Mouse (Mus musculus) adrenal gland, postnatal 36 days (tissue): ENCODE measurements at regions not wholly inside any gene's neighbourhood (a gene's known extent, or its start where the extent isn't known, plus 50 kb on each side); places are given as distances from the start of the nearest gene placed in this dataset.

ENCODE experiments used
- DNase-seq, 2 experiments: peaks; one replicate each; pipeline ENCODE4 v3.0.0; 2021; ENCODE audit warnings: mixed read lengths in 1 of 2

DNA sequence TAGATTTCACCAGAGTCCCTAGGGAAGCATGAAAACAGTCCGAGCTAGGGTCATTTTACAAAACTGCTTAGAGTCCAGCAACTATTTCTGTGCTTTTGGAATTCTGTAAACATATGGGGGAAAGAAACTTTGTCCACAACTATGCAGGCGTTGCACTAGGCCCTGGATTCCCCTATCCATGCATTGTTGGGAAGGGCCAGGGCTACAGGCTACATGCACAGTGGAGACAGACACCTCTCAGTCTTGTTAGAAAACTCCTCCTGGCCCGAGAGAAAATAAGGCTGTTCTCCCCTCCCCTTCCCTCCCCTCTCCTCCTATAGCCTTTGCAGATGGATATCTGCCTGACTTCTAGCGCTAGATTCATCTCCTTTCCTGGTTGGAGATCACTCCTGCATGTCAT, 113.9 kb upstream of the Bmp2 start:
- no peak for DNase-seq

DNA sequence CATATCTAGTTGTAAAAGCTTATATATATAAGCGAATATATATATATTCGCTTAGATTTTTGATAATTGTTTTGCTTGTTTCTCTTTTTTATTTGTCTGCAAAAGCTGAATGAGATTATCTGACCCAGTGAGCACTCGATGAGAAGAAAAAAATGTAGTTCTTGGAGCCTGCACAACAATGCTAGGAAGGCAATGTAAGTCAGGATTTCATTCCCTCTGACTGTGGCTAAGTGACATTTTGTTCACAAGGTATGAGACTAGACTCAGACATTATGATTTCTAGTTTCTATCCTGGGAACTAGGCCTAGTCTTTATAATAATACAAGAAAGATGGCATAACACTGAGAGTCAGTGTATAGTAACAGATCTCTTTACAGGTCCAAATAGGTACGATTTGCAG, 108.9 kb upstream of the Bmp2 start:
- DNase-seq, result no peak

GRCm38 (mm10) chr2:133443490-133443889, 108.5 kb upstream of the Bmp2 start:
- peak; percentile 54 to 74 for DNase-seq

GRCm38 (mm10) chr2:133452947-133453346, 99.0 kb upstream of the Bmp2 start:
- no peak for DNase-seq

- DNase-seq, result no peak
Observed at GRCm38 (mm10) chr2:133455484-133456170, 96.3 kb upstream of the Bmp2 start.

DNA sequence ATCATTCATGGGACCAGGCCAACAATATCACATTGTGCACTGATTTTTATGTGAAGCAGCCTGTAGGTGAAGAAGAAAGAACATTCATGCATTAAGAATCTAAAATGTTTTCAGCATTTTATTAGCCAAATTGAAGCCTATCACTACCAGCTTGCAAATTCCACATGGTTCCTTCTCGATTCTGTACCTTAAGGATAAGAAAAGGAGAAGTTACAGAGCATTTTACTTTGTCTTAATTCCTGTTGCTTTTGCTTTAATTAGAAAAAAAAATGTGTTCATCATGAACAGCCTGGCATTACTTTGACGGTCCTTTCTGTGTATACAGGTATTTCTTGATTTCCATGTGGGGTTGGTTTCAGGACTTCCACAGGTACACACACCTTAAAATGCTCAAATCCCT, 95.2 kb upstream of the Bmp2 start:
- no peak for DNase-seq

DNA sequence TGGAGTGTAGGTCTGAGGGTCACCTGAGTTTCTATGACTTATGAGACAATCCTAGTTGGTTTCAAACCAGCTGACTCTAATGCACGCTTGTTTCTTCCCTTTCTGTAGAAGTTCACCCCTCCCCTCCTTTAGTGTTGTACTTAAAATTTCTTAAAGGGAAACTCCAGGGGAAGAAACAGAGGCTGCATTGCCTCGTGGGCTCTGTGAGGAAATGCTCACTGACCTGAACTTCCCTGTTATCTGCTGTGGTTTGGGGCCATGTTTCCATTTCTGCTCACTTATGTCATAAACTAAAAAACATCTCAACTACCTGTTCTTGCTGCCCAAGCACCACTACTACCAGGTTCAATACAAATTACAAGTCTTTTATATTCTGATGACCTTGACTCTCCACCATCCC, 93.2 kb upstream of the Bmp2 start:
- no peak for DNase-seq

- no peak for DNase-seq
Observed at GRCm38 (mm10) chr2:133460814-133461213, 91.1 kb upstream of the Bmp2 start.

DNA sequence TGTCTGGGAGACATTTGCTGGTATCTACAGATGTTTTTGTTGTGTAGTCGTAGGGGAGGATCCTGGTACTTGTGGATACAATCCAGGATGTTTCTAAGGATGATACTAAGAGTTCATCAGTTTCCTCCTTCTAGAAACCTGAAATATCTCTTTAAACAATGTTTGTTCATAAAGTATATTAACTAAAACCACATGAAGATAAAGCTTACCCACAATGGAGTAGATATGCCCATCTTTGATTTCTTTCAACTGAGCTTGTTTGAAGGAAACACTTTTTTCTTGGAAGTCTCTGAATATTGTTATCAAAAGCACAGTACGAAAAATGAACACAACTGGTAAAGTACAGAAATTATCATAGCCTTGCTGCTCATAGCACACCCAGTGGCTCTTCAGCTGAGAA, 89.6 kb upstream of the Bmp2 start:
- no peak for DNase-seq

DNA sequence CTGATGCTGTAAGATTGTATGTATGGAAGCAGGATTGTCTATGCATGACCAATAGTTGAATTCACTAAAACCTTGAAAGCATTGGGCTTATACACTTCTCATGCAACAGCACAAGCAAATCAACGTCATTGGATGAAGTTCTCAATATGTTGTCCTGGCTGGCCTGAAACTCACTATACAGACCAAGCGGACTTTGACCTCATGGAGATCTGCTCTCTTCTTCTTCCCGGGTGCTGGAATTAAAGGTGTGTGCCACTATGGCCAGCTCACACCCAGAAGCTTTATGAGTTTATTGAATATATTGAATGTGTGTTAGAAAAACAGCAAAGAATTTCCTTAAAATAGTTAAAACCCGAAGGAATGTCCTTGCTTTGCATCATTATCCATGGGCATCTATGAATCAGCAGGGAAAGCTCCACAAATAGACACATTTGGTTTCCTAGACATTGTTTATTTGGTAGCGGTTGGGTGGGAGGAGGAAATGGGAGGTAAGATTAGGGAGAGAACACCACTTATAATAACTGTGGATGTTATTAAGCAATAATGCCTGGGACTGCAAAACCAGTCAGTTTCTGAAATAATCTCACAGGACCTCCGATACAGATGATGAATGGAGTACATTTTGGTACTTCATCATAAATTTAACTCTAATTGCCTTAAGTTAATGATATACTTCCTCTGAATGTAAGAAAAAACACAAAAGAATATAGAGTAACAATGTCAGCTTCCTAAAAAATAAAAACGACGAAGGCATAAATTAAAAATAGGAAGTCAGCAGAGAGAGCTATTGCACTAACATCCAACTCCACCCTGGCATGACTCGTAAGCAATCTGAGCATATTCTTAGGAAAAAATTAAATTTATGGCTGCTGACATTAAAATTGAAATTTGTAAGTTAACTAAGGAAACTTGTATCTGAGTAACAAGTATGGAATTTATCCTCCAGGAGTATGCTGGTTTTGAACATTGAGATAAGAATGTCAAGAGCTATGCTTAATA, 84.5 kb upstream of the Bmp2 start:
- no peak for DNase-seq

DNA sequence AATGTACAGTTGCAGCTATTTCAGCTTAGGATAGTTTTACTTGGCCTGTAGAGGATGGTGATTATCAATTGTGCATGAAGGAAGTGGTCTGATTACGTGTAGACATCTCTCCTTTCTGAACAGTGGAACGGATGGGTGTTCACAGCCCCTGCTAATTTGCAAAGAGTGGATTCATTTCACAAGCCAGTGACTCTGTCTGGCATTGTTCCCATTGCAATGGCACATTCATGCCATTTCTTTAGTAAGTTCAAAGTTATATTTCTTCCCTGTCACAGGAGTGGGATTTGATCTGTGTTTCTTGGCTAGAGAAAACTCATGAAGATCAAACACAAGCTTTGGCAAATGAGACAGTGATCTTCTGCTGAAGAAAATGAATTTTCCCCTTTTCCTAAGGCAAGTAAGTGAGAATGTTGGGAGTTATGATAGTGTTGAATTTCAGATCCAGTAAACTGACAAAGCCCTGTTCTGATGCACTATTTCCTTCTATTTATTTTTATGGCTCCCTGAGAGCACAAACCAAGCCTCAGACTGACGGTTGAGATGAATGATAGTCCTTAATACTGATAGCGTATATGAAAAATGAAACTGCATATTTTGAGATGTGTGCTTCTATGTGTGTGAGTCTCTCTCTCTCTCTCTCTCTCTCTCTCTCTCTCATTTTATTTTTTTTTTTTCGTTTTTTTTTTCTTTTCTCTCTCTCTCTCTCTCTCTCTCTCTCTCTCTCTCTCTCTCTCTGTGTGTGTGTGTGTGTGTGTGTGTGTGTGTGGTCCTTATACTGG, 78.8 kb upstream of the Bmp2 start:
- no peak for DNase-seq

- no peak for DNase-seq
Observed at GRCm38 (mm10) chr2:133474174-133474573, 77.8 kb upstream of the Bmp2 start.

DNA sequence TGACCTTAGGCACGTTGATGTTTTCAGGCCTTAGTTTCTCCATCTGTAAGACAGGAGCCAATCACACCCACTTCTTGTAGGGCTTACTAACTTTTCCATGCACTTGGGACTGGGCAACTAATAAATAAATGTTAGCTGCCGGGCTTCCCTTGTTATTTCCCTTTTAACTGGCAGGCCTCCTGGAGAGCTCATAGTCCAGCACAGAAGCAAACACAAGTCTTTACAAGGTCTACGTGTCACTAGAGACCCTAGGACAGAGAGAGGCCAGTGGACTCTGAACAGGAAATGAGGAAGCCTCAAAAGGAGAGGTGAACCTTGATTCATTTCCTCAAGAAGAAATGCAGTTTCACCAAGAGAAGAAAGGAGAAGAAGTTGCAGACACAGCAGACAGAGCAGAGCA, 71.1 kb upstream of the Bmp2 start:
- DNase-seq, result no peak

DNA sequence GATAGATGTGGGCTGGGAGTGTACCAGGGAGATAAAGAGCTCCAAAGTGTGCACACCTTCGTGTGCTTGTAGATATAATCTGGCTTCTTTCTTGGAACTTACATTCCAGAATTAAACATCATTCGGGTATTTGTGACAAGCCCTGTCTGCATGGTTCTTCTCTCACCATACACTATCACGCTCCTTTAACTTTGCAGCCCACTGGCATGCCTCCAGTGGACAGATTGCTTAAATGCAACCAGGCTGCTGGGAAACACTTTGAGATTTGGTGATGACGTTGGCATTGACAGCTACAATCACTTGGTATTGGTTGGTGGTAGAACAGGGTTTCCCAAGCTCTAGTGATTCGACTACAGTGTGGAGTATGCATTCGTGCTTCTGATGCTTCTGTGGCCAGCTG, 70.7 kb upstream of the Bmp2 start:
- no peak for DNase-seq

DNA sequence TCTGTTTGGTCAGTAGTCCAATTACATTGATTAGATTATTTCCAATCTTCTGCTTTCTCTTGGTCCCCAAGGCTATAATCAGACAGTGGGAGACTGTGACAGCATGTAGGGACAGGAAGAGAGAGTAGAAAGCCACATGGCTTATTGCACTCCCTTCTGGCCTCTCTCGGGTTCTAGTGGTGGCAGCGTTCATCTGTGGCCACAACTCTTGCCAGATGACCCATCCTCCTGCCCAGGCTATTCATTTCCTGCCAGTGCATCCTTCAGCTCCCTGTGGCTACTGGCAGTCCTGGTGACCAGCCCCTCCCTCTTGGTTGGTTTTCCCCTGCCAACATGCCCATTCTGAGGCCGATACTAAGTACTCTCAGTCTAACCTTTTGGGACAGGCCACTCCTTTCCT, 70.2 kb upstream of the Bmp2 start:
- no peak for DNase-seq

GRCm38 (mm10) chr2:133495443-133495842, 56.5 kb upstream of the Bmp2 start:
- DNase-seq, result peak; percentile 28 to 45

GRCm38 (mm10) chr2:133496389-133496788, 55.6 kb upstream of the Bmp2 start:
- no peak for DNase-seq

DNA sequence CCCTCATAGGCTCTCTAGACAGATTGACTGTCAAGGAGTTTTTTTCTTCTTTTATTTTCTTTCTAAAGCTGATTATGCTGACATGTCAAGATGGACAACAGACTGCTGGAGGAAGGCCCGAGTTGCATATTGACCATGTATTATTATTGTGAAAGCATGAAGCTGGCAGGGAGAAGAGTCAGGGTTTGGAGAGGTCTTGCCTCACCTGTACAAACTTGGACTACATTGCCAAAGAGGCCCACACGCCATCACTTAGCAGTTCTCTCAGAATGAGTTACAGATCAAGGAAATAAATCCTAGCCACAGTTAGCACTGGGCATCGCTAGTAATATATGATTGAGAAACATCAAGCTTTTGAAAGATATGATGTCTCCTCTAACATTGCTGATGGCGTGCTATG, 54.9 kb upstream of the Bmp2 start:
- no peak for DNase-seq

DNA sequence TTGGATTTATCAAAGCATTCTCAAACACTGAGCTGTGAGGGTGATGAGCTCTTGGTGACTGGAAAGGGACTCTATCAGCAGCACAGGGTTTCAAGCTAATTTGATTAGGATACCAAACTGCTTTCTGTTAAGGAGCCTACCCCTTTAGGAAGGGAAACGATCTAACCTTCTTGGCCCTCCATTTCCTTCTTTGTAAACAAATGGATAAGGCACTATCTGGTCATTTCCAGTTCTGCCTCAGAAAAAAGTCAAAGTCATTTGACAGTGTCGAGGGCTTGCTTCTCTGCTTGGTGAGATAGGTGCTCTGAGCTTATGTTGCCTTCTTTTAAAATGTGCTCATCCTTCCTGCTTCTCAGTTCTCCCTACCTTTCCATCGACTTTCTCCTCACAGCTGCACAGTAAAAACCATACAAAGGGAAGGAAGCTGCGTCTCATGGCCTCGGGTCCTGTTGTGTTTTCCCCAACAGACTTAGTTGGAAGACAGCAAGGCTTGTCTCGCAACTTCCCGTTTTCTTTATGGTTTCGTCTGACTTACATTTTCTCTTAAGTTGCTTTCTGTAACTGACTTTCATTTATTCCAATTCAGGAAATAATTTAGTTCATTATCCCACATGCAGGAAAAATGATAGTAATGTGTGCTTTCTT, 54.3 kb upstream of the Bmp2 start:
- DNase-seq, result no peak

- no peak for DNase-seq
Observed at GRCm38 (mm10) chr2:133498186-133498571, 53.8 kb upstream of the Bmp2 start.

GRCm38 (mm10) chr2:133498717-133499143, 53.2 kb upstream of the Bmp2 start:
- DNase-seq, result peak; percentile 12 to 20

DNA sequence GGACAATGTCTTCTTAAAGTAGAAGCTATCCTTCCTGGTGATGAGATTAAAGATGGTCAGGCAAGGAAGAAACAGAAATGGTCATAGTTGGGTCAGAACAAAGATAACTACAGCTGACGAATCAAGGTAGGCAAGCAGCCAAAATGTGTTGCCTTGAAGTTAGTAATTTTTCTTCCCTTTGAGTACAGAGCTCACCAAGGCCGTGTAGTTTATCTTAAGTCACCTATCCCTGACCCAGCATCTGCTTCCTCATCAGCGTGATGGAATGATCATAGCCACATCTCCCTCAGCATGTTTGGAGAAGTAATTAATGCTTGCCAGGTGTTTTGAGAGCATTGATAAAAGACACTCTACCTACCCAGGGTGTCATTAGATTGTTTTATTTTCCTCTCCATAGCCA, 52.1 kb upstream of the Bmp2 start:
- peak; percentile 74 to 84 for DNase-seq
